In the genomic region with DNA sequence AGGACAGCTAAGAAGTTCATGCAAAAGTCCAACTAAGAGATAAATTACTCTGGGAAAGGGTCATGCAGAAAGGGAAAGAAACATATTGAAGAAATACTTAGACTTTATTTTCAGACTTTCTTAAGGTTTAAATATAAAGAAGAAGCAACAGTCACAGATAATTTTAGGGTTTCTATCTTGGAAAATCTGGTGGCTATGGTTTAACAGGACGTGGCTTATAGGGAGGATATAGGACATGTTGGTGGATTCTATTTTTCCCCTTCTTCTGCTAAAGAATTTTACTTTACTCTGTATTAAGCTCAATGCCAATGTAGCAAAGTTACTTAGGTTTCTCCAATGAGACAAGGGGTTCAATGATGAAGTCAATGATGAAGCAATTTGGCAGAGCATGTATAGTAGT, we compare ENCODE assay signal across 20 mouse cellular contexts. TPM values are rescaled to one million over a fixed set of nuclear protein-coding genes. Genes with fewer than 3 reads are reported as not detected.
"Had no signal": no experiment of that assay in that cellular context is flagged by ENCODE, and none has a peak within 500 bp of the region (broad histone marks: within the 10 kb centered on the region; RNA-seq: fewer than 3 reads in every experiment).

No protein-coding gene starts in this region.

- H3K4me1 ChIP-seq: midbrain, embryonic 10.5 days; midbrain, embryonic 12.5 days; neural tube, embryonic 13.5 days; neural tube, embryonic 15.5 days; stomach, embryonic 15.5 days had no signal

- H3K36me3 ChIP-seq: midbrain, embryonic 10.5 days; midbrain, embryonic 12.5 days; neural tube, embryonic 13.5 days; neural tube, embryonic 15.5 days; stomach, embryonic 15.5 days had no signal

- DNase-seq: lung, adult 18-20 months; lung, embryonic 14.5 days; lung, postnatal 10 days; lung, postnatal 4 days; midbrain, embryonic 14.5 days; right cerebral cortex, postnatal 14 days; thymus, adult 18-20 months; thymus, postnatal 25 days; thymus, postnatal 4 days had no signal

- H3K27me3 ChIP-seq: midbrain, embryonic 12.5 days; neural tube, embryonic 13.5 days; neural tube, embryonic 15.5 days; stomach, embryonic 15.5 days had no signal

- H3K4me3 ChIP-seq: midbrain, embryonic 10.5 days; midbrain, embryonic 12.5 days; myocyte; neural tube, embryonic 13.5 days; neural tube, embryonic 15.5 days; stomach, embryonic 15.5 days had no signal

- H3K27ac ChIP-seq: midbrain, embryonic 10.5 days; midbrain, embryonic 12.5 days; neural tube, embryonic 13.5 days; neural tube, embryonic 15.5 days; stomach, embryonic 15.5 days; stomach, postnatal 0 days had no signal

RNA-seq across cellular contexts. Expression of a gene that starts 31.8 kb away (rescaled TPM):
- total RNA-seq: megakaryocyte, adult 5-6 weeks; megakaryocyte-erythroid progenitor cell, adult 5-6 weeks had no signal
- polyA plus RNA-seq: myocyte; spleen, adult 2 months; thymus, postnatal 0 days had no signal
